Mouse (Mus musculus) brain, embryonic 14.5 days (tissue): ENCODE measurements around the gene Rbm20.

Experiments used
- CTCF ChIP-seq: fragments of 200-500 bp; IDR thresholded peaks from 2 replicates; pipeline ENCODE4 v1.5.1; 2012; ENCODE audit warnings: inconsistent platforms, mild to moderate bottlenecking, moderate library complexity, borderline replicate concordance; ENCODE audit not compliant: insufficient read depth, insufficient read length; ENCODE audit errors: extremely low read depth
- POLR2A ChIP-seq: fragments of 200-500 bp; IDR thresholded peaks from 2 replicates; pipeline ENCODE4 v1.6.1; 2012; ENCODE audit warnings: mild to moderate bottlenecking, inconsistent platforms, borderline replicate concordance; ENCODE audit not compliant: poor library complexity, insufficient read depth, insufficient read length, severe bottlenecking; ENCODE audit errors: extremely low read depth

DNA sequence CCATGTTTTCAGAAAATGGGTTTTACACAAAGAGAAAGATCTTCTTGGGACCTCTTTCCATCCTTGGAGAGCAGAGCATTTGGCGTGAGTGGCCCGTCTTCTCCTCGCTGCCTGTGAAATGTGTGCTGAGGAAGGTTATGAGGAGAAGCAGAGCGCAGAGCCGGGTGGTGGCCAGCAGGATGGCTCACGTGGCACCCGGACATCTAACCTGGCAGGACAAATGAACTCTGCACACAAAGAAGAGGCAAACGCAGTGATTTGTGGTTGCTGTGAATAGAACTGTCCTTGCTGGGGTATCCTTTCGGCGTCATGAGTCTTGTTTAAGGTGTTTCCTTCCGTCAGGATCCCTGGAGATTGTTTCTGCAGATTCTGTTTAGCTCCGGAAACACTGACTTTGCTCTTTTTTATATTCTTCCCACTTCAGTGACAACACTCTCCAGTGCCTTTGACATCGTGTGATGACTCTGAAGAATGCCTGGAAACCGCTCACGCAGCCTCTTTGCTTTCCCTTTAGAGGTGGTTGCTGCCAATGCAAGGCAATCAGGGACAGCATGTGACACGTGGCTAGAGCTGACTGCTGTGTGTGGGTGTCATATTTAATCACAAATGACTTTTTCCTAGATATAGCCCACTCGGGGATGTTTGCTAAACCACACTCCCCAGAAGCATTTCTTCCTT lies 80.5 kb downstream of the Rbm20 start:
- TF ChIP-seq CTCF (no peak), POLR2A (no peak)
